Mouse (Mus musculus): ENCODE measurements around the gene Bcar3. TPM values are rescaled to one million over a fixed set of nuclear protein-coding genes. Genes with fewer than 3 reads are reported as not detected.

Bcar3 gene
- polyA plus RNA-seq, 1 experiment: 57.8 TPM

DNA sequence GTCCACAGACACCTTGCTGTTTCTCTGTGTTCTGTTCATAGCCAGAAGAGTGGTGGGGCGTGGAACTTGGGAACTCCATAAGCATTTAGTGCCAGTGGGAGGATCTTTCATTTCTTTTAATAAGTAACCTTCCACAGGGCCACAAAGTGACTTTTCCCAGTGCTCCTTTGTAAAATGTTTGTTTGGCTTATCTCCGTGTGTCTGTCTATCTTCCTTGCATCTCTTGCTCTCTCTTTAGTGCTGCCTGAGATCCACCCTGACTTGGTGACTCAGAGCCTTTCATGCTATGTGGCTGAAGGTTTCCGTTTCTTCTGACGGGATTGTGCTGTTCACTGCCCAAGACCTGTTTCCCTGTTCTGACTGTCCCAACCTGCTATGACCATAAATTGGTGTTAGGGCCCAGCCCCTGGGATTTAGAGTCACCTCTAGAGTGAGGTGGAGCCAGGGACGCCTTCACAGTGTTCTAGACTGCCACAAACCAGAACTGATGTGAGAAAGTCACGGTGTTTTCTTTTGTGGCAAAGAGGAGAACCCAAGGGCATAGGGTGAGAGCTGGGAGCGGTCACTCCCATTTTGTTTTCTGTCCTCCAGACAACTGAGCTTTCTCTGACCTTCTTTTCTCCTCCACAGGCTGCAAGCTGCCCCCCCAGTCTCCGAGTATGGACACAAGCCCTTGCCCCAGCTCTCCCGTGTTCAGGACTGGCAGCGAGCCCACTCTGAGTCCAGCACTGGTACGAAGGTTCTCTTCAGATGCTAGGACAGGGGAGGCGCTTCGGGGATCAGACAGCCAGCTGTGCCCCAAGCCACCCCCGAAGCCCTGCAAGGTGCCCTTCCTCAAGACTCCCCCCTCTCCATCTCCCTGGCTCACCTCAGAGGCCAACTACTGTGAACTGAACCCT is 218.0 kb downstream of the Bcar3 start:
- no peak for DNase-seq (ENCODE audit: low read depth)

DNA sequence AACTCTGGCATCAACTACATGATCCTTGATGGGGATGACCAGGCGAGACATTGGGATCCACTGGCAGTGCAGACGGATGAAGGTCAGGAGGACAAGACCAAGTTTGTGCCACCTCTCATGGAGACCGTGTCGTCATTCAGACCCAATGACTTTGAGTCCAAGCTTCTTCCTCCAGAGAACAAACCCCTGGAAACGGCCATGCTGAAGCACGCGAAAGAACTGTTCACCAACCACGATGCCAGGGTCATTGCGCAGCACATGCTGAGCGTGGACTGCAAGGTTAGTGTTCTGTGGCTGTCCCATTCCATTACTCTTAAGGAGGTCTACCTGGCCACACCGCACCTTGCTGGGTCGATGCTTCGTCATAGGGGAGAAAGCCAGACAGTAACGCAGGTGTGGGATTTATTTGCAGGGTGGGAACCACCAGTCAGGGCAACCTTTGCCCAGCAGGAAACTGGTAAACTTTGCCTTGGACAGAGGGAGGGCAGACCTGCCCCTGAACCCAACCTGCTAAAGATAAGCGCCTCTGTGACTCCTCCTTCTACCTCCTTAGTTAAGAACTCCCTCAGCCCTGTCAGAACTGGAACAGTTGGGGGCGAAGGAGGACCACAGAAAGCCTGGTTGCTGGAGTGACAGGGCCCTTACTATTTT is 218.9 kb downstream of the Bcar3 start:
- DNase-seq (ENCODE audit: low read depth): no peak

DNA sequence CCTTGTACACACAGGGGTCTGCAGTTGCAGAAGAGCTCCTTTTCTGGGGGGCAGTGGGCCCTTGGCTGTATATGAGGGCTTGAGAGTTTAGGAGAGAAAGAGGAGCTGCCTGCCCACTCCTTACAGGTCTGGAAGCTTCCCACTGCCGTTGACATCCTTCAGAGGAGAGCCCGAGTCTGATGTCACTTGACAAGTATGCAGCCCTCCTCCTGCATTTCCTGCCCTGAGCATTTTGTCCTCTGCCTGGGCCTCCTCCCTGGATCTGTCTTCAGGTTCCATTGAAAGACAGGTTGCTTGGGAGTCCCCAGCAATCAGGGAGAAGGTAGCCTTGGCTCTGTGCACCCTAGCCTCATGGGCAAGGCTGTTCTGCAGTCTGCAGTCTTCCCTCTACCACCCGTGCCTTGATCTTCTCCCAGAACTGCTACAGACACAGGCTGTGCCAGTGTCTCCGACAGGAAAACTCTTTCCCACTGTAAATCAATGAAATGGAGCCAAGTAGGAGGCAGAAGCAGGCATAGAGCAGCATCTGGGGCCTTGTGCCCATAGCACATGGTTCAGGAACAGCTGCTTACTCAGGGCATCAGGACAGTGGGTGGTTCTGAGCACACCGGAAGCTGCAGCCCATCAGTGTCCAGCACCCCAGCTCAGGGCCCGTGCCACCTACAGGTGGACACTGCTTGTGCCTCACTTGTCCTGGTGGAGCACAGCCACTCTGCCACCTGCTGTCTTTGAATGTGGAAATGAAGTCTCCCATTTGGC is 221.8 kb downstream of the Bcar3 start:
- DNase-seq (ENCODE audit: low read depth): no peak

DNA sequence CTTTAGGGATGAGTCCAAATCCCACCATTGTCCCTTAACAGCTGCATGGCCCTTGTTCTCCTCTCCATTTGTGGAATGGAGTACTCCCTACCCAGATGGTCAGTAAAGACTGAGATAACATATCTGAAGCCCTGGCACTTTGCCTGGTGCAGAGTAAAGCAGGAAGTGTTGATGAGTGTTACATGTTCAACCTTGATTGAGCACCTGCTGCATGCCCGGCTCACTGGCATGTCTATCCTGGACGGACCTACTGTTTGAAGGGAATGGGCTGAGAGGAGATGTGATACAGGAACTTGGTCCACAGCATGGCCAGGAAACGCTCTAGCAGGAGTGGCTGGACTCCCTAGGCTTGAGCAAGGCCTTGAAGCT is 222.4 kb downstream of the Bcar3 start:
- no peak for DNase-seq (ENCODE audit: low read depth)

DNA sequence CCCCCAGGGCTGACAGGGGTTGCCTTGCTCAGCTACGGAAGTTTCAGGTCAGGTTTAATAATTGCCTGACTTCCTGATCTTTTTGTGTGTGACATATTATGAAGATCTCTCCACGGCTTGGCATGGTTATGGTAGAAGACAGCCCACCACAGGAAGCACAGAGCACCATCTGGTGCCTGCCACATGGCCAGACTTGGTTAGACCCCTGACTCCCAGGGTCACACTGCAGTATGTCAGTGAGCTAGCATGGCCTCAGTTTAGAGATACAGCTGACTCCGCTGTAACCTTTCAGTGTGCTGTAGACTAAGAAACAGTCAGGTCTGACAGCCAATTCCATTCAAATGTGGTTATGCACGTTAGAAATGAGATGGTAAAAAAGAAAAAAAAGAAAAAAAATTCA is 223.8 kb downstream of the Bcar3 start:
- no peak for DNase-seq (ENCODE audit: low read depth)

DNA sequence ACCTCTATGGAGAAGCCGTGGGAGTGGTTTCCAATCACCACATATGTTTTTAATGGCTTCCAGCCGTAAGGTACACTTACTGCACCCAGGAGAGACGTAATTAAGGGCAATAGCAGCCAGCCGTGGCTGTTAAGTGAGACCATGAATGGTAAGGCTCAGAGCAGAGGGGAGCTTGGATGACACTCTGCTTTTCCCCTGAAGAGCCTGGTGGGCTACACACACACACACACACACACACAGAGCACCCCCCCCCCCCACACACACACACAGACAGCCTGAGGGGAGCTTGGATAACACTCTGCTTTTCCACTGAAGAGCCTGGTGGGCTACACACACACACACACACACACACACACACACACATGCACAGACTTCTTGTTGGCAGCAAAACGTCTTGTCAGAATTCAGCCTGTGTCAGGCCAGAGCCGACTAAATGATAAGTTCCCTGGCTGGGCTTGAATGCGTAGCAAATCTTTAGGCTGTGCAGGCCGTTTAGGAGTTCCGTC is 224.3 kb downstream of the Bcar3 start:
- no peak for DNase-seq (ENCODE audit: low read depth)

DNA sequence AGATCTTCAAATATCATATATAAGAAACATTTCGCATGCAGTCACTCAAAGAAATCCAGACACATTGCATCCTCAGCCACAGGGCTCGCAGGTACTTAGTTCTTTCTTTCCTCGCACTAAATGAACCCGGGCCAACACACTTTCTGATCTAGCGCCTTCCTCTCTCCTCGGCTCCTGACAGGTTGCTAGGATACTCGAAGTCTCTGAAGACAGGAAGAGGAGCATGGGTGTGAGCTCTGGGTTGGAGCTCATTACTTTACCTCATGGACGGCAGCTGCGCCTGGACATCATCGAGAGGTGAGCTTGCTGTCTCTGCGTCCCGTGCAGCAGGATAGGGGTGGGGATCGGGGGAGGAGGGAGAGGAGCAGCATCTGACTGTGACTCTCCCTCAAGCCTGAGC is 225.1 kb downstream of the Bcar3 start:
- DNase-seq (ENCODE audit: low read depth): no peak

DNA sequence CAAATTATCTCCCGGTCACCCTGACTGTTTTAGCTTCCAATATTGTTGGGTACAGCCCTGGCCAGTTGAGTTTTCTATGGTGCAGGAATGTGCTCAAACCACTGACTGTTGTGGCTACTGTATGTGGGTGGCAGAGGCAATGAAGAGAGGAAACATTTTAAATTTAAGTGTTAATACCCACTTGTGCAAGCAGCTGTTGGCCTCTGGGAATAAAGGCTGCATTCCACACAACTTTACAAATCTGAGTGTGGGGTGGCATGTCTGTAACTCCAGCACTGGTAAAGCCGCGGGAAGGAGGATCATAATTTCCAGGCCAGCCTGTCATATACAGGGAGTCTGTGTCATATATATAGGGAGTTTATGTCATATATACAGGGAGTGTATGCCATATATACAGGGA is 226.4 kb downstream of the Bcar3 start:
- DNase-seq (ENCODE audit: low read depth): no peak

DNA sequence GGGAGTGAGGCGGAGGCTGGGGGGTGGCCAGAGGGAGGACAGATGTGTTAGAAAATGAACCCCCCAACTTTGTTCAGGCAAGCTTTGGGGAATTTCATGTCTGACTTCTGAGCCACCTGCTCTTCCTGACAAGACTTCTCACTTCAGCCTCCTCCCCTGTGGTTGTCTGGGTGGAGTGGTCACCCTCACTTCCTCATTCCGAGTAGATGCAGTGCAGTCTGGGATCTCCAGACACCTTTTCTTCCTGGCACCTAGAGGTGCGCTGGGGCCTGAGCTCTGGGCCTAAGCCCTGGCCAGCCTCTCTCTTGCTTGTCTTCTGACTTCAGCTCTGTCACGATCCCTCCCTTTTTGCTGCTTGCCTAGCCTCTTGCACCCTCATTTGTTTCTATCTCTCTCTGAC is 226.9 kb downstream of the Bcar3 start:
- no peak for DNase-seq (ENCODE audit: low read depth)

DNA sequence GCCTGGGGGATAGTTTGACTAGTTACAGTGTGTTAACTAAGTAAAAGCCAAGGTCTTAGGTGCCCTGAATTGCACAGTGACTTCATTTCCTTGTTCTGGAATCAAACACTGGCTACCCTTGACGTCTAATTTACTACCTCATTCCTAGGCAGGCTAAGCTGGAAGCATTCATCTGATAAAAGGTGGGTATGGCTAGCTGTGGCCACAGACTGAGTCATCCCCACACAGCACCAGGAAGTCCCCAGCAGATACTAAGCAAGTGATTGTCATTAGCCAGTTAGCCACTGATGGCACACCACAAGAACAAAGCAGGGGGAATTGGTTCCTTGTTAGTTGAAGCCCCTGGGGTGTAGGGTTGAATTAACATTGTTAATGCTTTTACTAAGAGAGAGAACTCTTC is 227.4 kb downstream of the Bcar3 start:
- DNase-seq (ENCODE audit: low read depth): no peak

DNA sequence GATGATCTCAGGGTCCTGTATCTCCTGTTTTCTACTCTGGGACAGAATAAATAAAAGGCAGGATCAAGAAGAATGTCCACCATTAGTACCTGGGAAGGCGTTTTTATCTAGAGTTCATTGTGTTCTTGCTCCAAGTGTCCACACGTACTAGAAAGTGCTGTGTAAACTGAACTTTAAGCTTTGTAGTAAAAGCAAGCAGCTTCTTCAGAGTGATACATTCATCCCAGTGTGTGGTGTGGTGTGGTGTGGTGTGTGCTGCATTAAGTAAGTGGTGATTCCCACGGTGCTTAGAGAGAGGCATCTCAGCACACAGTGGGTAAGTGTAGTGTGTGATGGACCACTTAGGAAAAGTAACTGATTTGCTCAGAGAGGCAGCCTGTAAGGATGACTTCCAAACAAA is 234.5 kb downstream of the Bcar3 start:
- no peak for DNase-seq (ENCODE audit: low read depth)

DNA sequence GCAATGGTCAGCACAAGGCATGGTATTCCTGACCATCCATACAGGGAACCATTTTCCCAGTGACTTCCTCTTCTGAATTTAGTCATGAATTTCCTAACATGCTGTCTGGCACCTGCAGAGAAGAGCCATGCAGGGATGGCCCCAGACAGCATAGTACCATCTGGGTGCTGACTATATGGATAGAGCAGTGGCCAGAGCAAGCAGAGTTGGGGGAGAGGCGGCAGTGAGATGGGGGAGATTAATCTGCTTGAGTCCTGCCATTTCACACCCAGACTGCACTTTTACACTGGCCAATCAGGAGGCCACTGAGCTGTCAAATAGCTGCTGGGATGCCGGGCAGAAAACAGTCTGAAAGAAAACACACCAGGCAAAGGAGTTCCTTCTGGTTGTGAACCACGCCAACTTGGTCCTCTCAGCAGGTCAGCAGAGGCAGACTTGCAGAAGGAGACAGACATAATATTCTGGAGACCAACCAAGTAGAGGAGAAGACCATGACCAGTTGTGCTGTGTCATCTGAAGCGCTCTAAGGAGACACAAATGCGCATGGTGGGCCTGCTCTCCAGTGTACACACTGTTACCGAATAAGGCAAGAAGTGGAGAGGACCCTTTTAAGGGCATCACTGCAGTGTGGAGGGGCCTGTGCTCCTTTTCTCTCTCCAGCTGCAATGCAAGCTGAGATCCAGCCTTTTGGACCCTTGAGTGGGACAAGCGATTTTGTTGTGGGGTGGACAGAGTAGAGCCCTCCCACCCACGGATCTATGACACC is 242.2 kb downstream of the Bcar3 start:
- no peak for DNase-seq (ENCODE audit: low read depth)

DNA sequence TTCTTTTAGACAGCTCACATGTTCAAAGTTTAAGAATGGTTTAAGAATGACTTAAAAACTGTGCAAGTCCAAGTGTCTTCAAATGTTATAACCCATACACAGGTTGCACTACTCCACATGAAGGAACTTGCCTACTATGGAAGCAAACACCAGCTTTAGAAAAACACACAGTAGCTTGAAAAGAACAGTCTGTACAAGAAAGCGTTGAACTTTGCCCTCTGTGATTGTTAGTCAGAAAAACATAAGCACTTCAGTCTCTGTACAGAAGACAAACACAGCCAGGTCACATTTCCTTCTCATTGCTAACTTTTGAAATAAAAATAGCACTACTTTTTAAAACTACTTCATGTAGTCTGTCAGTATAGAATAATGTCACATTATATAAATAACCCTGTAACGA is 244.9 kb downstream of the Bcar3 start:
- no peak for DNase-seq (ENCODE audit: low read depth)

DNA sequence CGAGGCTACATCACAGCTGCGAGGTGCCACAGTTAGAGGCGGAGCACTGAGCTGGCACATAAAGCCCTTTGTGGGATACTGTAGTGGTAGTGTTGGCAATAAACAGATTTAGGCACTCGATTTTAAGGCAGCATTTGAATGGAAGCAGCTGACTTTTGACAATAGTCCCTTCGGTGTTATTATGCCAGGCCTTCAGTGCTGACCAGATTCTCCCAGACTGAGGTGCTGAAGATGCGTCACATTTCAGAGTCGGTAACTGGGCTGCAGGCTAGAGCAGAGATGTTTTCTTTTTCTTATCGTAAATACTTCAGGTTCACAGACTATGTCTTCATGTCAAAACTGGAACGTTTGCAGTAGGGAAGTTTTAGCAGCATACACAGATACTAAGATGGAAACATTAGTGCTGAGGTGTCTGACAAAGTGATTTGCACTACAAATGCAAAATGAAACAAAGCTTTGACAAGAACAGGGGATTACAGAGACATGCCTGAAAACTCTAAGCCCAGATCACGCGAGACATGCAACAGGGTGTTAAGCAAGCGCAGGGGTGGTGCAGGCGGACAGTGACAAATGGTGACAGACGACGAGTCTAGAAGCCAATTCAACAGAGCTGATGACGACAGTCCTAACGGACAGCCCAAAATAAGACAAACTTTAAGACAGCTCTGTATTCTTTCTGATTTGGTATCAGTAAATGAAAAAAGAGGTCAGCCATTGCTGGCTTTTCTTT is 246.2 kb downstream of the Bcar3 start:
- peak; percentile 45 for DNase-seq (ENCODE audit: low read depth)

DNA sequence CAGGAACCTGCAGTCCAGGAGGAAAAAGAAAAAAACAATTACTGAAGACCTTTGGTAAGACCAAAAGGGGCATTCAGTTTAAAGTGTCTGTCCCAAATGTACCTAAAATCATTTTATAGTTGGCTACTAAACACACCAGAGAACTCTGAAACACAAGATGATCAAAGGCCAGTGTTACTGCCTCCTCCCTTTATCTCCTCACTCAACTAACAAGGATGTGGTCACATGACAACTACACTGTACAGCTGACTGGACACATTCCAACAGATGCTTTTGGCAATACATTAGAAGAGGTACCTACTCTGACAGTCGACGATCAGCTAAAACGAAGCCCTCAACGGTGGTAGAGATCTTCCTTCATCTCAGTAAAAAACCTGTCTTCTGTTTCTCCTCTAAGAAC is 247.0 kb downstream of the Bcar3 start:
- DNase-seq (ENCODE audit: low read depth): no peak

DNA sequence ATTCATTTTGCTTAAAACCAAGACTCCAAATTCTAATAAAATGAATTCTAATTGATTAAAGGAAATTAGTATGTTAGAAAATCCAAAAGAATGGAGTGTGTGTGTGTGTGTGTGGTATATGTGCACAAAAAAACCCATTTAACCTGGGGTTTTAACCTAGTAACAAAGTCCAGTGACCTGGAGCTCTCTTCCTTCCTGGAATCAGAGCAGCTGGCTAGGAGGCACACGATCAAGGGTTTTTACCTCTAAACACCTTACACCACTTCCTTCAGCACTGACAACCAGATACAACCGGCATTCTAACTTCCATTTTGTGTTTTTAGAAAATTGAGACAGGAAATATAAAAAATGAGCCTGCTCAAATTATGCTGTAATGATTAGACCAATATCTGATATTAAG is 251.4 kb downstream of the Bcar3 start:
- no peak for DNase-seq (ENCODE audit: low read depth)

DNA sequence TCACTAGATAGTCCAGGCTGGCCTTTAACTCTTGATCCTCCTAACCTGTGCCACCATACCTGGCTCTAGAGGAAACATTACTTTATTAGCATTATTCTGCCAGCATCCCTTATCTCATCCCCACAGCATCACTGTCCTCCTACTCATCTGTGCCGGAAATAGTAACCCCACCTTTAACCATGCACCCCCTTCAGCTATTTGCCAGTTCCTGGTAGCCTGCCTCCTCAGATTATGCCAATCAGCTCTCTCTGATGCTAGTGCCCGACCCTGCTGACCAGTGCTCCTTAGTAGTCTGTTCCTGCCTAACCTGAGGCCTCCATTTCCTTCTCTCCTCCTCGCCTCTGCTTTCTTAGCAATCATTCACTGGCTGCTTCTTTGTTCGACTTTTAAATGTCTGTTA is 253.5 kb downstream of the Bcar3 start:
- DNase-seq (ENCODE audit: low read depth): no peak

DNA sequence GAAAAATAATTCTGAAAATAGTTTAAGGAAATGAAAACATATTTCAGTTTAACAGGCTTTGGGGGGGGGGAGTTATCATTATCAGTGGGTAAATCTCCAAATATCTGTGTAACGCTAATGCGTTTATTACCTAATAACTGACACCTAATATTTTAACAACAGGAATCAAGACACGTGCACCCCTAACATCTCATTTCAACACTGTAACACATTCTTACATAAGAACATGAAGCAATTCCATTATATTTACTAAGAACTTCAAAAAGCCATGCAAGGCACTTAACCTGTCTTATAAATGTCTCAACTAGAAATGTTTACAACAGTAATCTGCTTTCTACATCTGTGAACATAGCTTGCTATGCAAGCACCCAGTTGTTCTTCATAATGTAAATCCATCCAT is 257.2 kb downstream of the Bcar3 start:
- peak; percentile 23 for DNase-seq (ENCODE audit: low read depth)

DNA sequence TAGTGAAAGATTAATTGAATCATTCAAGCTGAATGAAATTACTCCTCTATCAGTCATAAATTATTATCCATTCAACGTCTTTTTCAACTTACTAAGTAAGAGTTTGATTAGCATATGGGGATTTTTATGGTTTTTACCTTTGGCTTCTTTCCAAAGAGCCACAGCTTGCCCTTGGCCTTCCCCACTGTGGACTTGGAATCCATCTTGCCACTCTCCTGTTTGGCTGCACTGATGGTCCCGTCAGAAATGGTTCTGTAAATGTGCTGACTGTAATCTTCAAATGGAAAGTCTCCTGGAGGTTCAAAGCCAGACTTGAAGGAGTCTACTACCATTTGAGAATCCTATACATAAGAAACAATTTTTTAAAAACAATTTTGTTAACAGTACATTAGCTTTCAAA is 263.8 kb downstream of the Bcar3 start:
- DNase-seq (ENCODE audit: low read depth): no peak

DNA sequence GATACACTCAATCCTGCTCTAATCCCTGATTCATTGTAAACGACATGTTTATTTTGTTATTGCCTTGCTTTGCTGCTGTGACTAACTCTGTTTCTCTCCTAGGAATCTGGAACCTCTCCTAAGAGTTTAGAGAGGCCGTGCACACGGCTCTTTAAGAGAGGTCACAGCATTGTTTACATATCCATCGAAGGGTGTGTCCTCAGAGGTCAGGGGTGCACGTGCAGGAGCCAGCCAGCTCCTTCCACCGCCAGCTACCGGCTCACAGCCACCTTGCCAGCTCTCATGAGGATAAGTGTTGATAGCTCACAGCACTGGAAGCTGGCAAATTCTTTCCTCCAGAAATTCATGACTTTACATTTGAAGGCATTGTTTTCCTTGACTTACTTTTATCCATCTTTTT is 271.3 kb downstream of the Bcar3 start:
- DNase-seq (ENCODE audit: low read depth): no peak

DNA sequence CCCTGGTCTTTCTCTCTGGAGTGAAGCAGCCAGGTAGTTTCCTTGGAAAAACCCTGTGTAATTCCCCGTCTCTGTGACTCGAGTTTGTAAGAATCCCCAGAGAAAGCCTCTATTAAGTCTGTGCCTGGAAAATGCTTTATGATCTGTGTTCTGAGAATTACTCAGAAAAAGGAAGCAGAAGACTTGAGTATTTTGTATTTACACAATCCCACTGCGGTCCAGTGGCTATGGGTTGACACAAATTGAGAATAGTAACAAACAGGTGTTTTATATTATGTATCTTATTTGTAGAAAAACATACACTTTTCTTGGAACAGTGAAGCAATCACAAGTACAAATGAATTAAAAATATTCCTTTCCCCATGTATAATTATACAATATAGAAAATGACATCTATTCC is 272.2 kb downstream of the Bcar3 start:
- no peak for DNase-seq (ENCODE audit: low read depth)

Data from gonadal fat pad, adult 2 months (tissue).